Mouse (Mus musculus) megakaryocyte, embryonic 14.5 days (primary cell): ENCODE measurements around the gene Sgpp2. TPM values are rescaled to one million over a fixed set of nuclear protein-coding genes. Genes with fewer than 3 reads are reported as not detected.

Experiments
- H3K27me3 ChIP-seq: replicated peaks from 2 replicates; pipeline ENCODE3; 2012; ENCODE audit warnings: inconsistent platforms
- H3K36me3 ChIP-seq: replicated peaks from 2 replicates; pipeline ENCODE3; 2012; ENCODE audit warnings: low read length, inconsistent platforms, mixed read lengths
- H3K4me1 ChIP-seq: 2 replicates; pipeline ENCODE4 v1.6.1; 2012; ENCODE audit warnings: inconsistent platforms
- H3K4me3 ChIP-seq: replicated peaks from 2 replicates; pipeline ENCODE3; 2012; ENCODE audit warnings: moderate library complexity, mild to moderate bottlenecking, inconsistent platforms
- H3K9me3 ChIP-seq: 2 replicates; pipeline ENCODE4 v1.6.1; 2012; ENCODE audit warnings: inconsistent platforms
- FLI1 ChIP-seq: IDR thresholded peaks from 2 replicates; pipeline ENCODE4 v1.6.1; 2012; ENCODE audit warnings: low read length, inconsistent platforms, mixed read lengths
- GATA1 ChIP-seq: IDR thresholded peaks from 3 replicates; pipeline ENCODE4 v1.6.1; 2012; ENCODE audit warnings: mixed read lengths, low read length, inconsistent platforms, borderline replicate concordance
- polyA plus RNA-seq: library from polyadenylated mRNA; stranded (reverse); fragments of >175 nt; gene quantifications from 2 replicates; pipeline ENCODE4 v1.2.3, GENCODE M21; 2012; ENCODE audit warnings: low replicate concordance; ENCODE audit not compliant: insufficient read depth

Sgpp2 gene
- polyA plus RNA-seq, 1 experiment = not detected

DNA sequence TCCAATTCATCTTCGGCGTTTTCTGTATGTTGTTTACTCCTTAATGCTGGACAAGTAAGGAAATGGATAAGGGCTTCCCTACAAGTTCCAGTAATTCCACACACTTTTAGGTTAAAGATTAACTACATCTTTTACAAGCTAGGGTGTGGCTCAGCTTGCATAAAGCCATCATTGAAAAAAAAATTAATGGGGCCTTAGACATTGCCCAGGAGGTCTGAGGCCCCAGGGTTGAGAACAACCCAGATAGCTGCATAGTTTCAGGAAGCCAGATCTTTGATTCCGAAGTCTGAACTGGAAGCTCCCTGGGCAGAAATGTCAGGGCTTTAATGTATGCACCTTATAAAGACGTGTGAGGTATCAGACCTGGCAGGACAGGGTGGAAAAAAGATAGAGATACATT is 2.8 kb downstream of the Sgpp2 start:
- Histone ChIP-seq H3K36me3 (no peaks in the 10 kb centered on the region), H3K4me1 (peaks cover 17% of the 10 kb centered on the region), H3K9me3 (peaks cover 5% of the 10 kb centered on the region; the same call in 1 of the 2 replicates), H3K4me3 (no peak overlapping the region), H3K27me3 (peaks cover 40% of the 10 kb centered on the region)
- no peak for TF ChIP-seq FLI1
- no peak for TF ChIP-seq GATA1

- Histone ChIP-seq H3K36me3 (no peaks in the 10 kb centered on the region), H3K4me1 (peaks cover 14% of the 10 kb centered on the region), H3K4me3 (no peak overlapping the region), H3K27me3 (peaks cover 35% of the 10 kb centered on the region), H3K9me3 (peaks cover 5% of the 10 kb centered on the region; the same call in 1 of the 2 replicates)
- no peak for TF ChIP-seq FLI1
- no peak for TF ChIP-seq GATA1
Measured at GRCm38 (mm10) chr1:78313961-78314360, 3.8 kb downstream of the Sgpp2 start.

GRCm38 (mm10) chr1:78318089-78318760 is 8.1 kb downstream of the Sgpp2 start:
- TF ChIP-seq GATA1 = no peak
- no peak for TF ChIP-seq FLI1

DNA sequence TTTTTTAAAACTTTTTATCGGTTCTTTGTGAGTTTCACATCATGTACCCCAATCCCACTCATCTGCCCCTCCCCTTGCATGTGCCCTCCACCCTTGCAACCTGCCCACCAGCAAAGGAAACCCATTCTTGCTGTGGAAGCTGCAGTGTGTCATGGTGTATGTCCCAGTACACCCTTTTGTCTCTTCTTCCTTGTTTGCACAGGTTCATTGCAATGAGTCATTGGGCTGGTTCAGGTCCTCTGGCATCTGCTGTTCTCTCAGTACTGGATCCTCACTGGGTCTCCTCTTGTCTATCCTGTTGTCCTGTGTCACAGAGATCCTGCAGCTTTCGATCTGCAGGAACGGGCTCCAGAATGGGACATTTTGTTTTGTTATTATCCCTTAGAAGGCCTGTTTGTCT is 10.1 kb downstream of the Sgpp2 start:
- TF ChIP-seq FLI1 (no peak), GATA1 (no peak)
- H3K27me3 ChIP-seq = peaks cover 4% of the 10 kb centered on the region
- H3K4me3 ChIP-seq = no peak overlapping the region
- H3K9me3 ChIP-seq = no peaks in the 10 kb centered on the region
- H3K36me3 ChIP-seq = no peaks in the 10 kb centered on the region
- no peaks in the 10 kb centered on the region for H3K4me1 ChIP-seq

More at GRCm38 (mm10) chr1:78318089-78318760, 8.1 kb downstream of the Sgpp2 start:
- Histone ChIP-seq H3K4me1 (no peaks in the 10 kb centered on the region), H3K36me3 (no peaks in the 10 kb centered on the region), H3K4me3 (no peak overlapping the region), H3K9me3 (no peaks in the 10 kb centered on the region), H3K27me3 (peaks cover 5% of the 10 kb centered on the region)

DNA sequence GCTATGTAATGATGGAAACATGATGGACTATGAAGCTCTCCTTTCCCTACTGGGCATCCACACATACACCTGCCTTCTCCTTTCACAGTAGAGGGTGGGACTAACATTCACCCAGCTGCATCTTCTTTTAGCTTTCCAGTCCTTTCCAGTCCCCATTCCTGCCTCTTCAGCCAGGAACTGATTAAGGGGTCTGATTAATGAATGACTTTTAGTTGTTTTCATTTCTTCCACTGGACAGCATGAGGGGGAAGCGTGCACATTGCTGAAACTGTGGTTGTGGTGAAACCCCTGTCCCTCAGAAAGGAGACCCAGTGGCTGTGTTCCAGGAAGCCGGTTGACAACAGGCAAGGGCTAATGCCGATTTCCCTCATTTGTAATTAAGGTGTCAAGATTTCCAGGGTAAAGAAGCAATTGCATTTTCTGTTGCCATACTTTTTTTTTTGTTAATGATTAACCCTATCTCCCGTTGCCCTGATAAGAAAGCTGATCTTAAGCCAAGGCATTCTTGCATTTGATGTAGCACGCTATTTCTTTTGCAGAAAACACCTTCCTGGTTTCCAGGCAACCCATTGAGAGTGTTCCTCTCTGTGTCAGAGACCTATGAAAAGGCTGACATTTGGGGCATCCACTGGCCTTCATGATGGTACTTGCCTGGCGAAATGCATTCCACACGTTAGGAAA is 12.1 kb downstream of the Sgpp2 start:
- H3K4me1 ChIP-seq = no peaks in the 10 kb centered on the region
- 0 out of 2 replicates have a peak, but pooled peaks cover 2% of the 10 kb centered on the region for H3K9me3 ChIP-seq
- H3K27me3 ChIP-seq = peaks cover 4% of the 10 kb centered on the region
- H3K4me3 ChIP-seq = no peak overlapping the region
- no peaks in the 10 kb centered on the region for H3K36me3 ChIP-seq
- TF ChIP-seq GATA1 (no peak), FLI1 (no peak)

DNA sequence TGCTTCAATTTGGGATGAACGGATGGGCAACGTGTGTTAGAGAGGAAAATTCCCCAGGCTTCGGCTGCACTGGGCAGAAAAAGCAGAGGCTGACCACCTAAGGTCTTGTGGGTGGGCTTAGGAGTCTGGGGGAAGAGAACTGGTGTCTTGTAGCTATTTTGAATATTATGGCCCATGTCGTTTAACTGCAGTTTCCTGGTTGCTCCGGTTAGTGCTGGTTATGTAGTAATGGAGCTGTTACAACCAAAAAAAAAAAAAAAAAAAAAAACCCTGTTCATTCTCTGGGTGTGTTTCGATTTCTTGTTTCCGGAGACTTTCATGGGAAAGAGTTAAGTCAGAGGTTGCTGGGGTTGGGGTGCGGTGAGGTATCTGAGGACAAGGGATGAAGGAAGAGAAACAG is 12.7 kb downstream of the Sgpp2 start:
- Histone ChIP-seq H3K36me3 (no peaks in the 10 kb centered on the region), H3K9me3 (0 out of 2 replicates have a peak, but pooled peaks cover 4% of the 10 kb centered on the region), H3K27me3 (peaks cover 4% of the 10 kb centered on the region), H3K4me1 (no peaks in the 10 kb centered on the region), H3K4me3 (no peak overlapping the region)
- TF ChIP-seq FLI1 (no peak), GATA1 (no peak)

- Histone ChIP-seq H3K27me3 (peaks cover 3% of the 10 kb centered on the region), H3K4me3 (no peak overlapping the region), H3K9me3 (0 out of 2 replicates have a peak, but pooled peaks cover 4% of the 10 kb centered on the region), H3K4me1 (no peaks in the 10 kb centered on the region), H3K36me3 (no peaks in the 10 kb centered on the region)
- TF ChIP-seq GATA1 (no peak), FLI1 (no peak)
Measured at GRCm38 (mm10) chr1:78324044-78324443, 13.9 kb downstream of the Sgpp2 start.

DNA sequence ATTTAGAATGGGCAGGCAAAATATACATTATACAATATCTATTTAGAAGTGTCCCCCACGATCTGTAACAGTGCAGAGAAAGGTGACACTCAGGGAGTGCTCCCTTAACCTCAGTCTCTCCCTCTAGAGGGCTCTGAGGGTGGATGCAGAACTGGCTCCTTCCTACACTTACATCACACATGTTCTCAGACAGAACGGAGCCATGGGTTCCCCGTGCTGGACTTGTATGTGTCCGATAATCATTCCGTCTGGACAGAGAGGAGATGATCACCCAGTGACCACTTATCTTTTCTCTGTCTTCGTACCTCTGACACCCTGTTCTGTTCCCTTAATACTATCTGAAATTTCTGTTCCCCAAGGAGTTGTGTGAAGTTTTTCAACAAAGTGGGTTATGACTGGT is 15.7 kb downstream of the Sgpp2 start:
- TF ChIP-seq FLI1 (no peak), GATA1 (no peak)
- Histone ChIP-seq H3K36me3 (no peaks in the 10 kb centered on the region), H3K9me3 (0 out of 2 replicates have a peak, but pooled peaks cover 4% of the 10 kb centered on the region), H3K27me3 (no peaks in the 10 kb centered on the region), H3K4me3 (no peak overlapping the region), H3K4me1 (no peaks in the 10 kb centered on the region)

GRCm38 (mm10) chr1:78328646-78329045 is 18.5 kb downstream of the Sgpp2 start:
- Histone ChIP-seq H3K4me1 (no peaks in the 10 kb centered on the region), H3K36me3 (no peaks in the 10 kb centered on the region), H3K4me3 (no peak overlapping the region), H3K27me3 (no peaks in the 10 kb centered on the region), H3K9me3 (0 out of 2 replicates have a peak, but pooled peaks cover 4% of the 10 kb centered on the region)
- no peak for TF ChIP-seq FLI1
- TF ChIP-seq GATA1 = no peak

- Histone ChIP-seq H3K4me3 (no peak overlapping the region), H3K36me3 (no peaks in the 10 kb centered on the region), H3K27me3 (no peaks in the 10 kb centered on the region), H3K4me1 (no peaks in the 10 kb centered on the region), H3K9me3 (0 out of 2 replicates have a peak, but pooled peaks cover 4% of the 10 kb centered on the region)
- TF ChIP-seq FLI1 (no peak), GATA1 (no peak)
Measured at GRCm38 (mm10) chr1:78329861-78330260, 19.7 kb downstream of the Sgpp2 start.
